10 mouse cellular contexts compared by ENCODE assay signal in genomic region chr5:125488116-125488455, GRCm38 (mm10). TPM values are rescaled to one million over a fixed set of nuclear protein-coding genes. Genes with fewer than 3 reads are reported as not detected.
DNase-seq lines count a peak whose midpoint lies in the region; ATAC-seq lines count a peak whose summit lies in the region.
"Had no signal": no experiment of that assay in that cellular context is flagged by ENCODE, and none has a peak within 500 bp of the region (broad histone marks: within the 10 kb centered on the region; RNA-seq: fewer than 3 reads in every experiment).

No protein-coding gene starts in this region.

- H3K4me3 ChIP-seq in midbrain, embryonic 10.5 days, result no peak overlapping the region
- H3K4me3 ChIP-seq in midbrain, embryonic 15.5 days, result no peak overlapping the region
- H3K4me3 ChIP-seq in hindbrain, embryonic 14.5 days (replicated peaks; ENCODE audit: low read length), result no peak overlapping the region
- no peak overlapping the region for H3K4me3 ChIP-seq in neural tube, embryonic 14.5 days (ENCODE audit: low read depth, low read length)
- no peak overlapping the region for H3K4me3 ChIP-seq in heart, embryonic 12.5 days
- H3K4me3 ChIP-seq: liver, embryonic 13.5 days had no signal

- H3K4me1 ChIP-seq in midbrain, embryonic 10.5 days, result peaks cover 19% of the 10 kb centered on the region
- H3K4me1 ChIP-seq in midbrain, embryonic 15.5 days, result peaks cover 4% of the 10 kb centered on the region; the same call in 1 of the 2 replicates
- peaks cover 8% of the 10 kb centered on the region; the same call in 1 of the 2 replicates for H3K4me1 ChIP-seq in hindbrain, embryonic 14.5 days (replicated peaks; ENCODE audit: control insufficient read depth, insufficient read depth, low read length)
- peaks cover 6% of the 10 kb centered on the region; the same call in 1 of the 2 replicates for H3K4me1 ChIP-seq in neural tube, embryonic 14.5 days (ENCODE audit: control insufficient read depth, insufficient read depth, low read length)
- peaks cover 5% of the 10 kb centered on the region; the same call in 1 of the 2 replicates for H3K4me1 ChIP-seq in heart, embryonic 12.5 days (replicated peaks)

- H3K9ac ChIP-seq in midbrain, embryonic 15.5 days, result no peak overlapping the region
- no peak overlapping the region for H3K9ac ChIP-seq in hindbrain, embryonic 14.5 days
- no peak overlapping the region for H3K9ac ChIP-seq in neural tube, embryonic 14.5 days (replicated peaks; ENCODE audit: low read depth, low read length)
- no peak overlapping the region for H3K9ac ChIP-seq in heart, embryonic 12.5 days
- H3K9ac ChIP-seq: liver, embryonic 13.5 days had no signal

- peaks cover 81% of the 10 kb centered on the region for H3K36me3 ChIP-seq in midbrain, embryonic 10.5 days
- peaks cover 19% of the 10 kb centered on the region for H3K36me3 ChIP-seq in midbrain, embryonic 15.5 days (replicated peaks)
- H3K36me3 ChIP-seq in hindbrain, embryonic 14.5 days (replicated peaks; ENCODE audit: control insufficient read depth, insufficient read depth), result peaks cover 57% of the 10 kb centered on the region
- H3K36me3 ChIP-seq in neural tube, embryonic 14.5 days (ENCODE audit: control insufficient read depth, insufficient read depth, low read length), result peaks cover 19% of the 10 kb centered on the region
- peaks cover 46% of the 10 kb centered on the region for H3K36me3 ChIP-seq in heart, embryonic 12.5 days

- 75% methylated on average over 4 of the region's 4 CpGs for WGBS in midbrain, embryonic 10.5 days
- WGBS in midbrain, embryonic 15.5 days, result 61% methylated on average over 4 of the region's 4 CpGs
- 53% methylated on average over 4 of the region's 4 CpGs for WGBS in hindbrain, embryonic 14.5 days
- 75% methylated on average over 4 of the region's 4 CpGs for WGBS in neural tube, embryonic 14.5 days
- WGBS in heart, embryonic 12.5 days, result 65% methylated on average over 4 of the region's 4 CpGs

- H3K27me3 ChIP-seq in midbrain, embryonic 10.5 days (ENCODE audit: low read depth, poor library complexity, severe bottlenecking), result no peaks in the 10 kb centered on the region
- H3K27me3 ChIP-seq in midbrain, embryonic 15.5 days (replicated peaks), result no peaks in the 10 kb centered on the region
- H3K27me3 ChIP-seq in hindbrain, embryonic 14.5 days (ENCODE audit: control insufficient read depth, insufficient read depth, low read length), result no peaks in the 10 kb centered on the region
- no peaks in the 10 kb centered on the region for H3K27me3 ChIP-seq in neural tube, embryonic 14.5 days (ENCODE audit: control insufficient read depth, insufficient read depth, low read length)
- H3K27me3 ChIP-seq in heart, embryonic 12.5 days (replicated peaks), result no peaks in the 10 kb centered on the region
- H3K27me3 ChIP-seq: liver, embryonic 13.5 days had no signal

- DNase-seq in cerebellum, postnatal 10 days, result peak; percentile 70 to 74
- no peak for DNase-seq in cerebellum, adult 11-12 months
- peak; percentile 26 for DNase-seq in midbrain, embryonic 10.5 days (ENCODE audit: low spot score)
- no peak for DNase-seq in hindbrain, embryonic 14.5 days (ENCODE audit: low spot score)
- no peak for DNase-seq in frontal cortex, adult 2 months (ENCODE audit: extremely low spot score in 1 of 2, low spot score in 1 of 2)
- DNase-seq: gastrocnemius, postnatal 25 days; liver, embryonic 13.5 days had no signal

- no peaks in the 10 kb centered on the region for H3K9me3 ChIP-seq in midbrain, embryonic 10.5 days (replicated peaks)
- H3K9me3 ChIP-seq in midbrain, embryonic 15.5 days, result no peaks in the 10 kb centered on the region
- no peaks in the 10 kb centered on the region for H3K9me3 ChIP-seq in hindbrain, embryonic 14.5 days (ENCODE audit: control insufficient read depth, low read length)
- H3K9me3 ChIP-seq in neural tube, embryonic 14.5 days (ENCODE audit: control insufficient read depth, low read length), result no peaks in the 10 kb centered on the region
- H3K9me3 ChIP-seq in heart, embryonic 12.5 days (replicated peaks), result no peaks in the 10 kb centered on the region
- H3K9me3 ChIP-seq: liver, embryonic 13.5 days had no signal

- no peak for ATAC-seq in midbrain, embryonic 15.5 days (replicated peaks)
- ATAC-seq in hindbrain, embryonic 14.5 days (ENCODE audit: low FRiP score), result no peak
- ATAC-seq in neural tube, embryonic 14.5 days (ENCODE audit: low read depth), result no peak
- no peak for ATAC-seq in heart, embryonic 12.5 days (ENCODE audit: insufficient number of reproducible peaks, low FRiP score)

- peak overlapping the region; percentile 74 for H3K27ac ChIP-seq in midbrain, embryonic 10.5 days (replicated peaks)
- no peak overlapping the region for H3K27ac ChIP-seq in midbrain, embryonic 15.5 days
- H3K27ac ChIP-seq in hindbrain, embryonic 14.5 days, result peak overlapping the region; percentile 62
- 0 out of 2 replicates have a peak overlapping the region, but pooled peaks have one; percentile 34 for H3K27ac ChIP-seq in neural tube, embryonic 14.5 days (ENCODE audit: low read depth, low read length)
- H3K27ac ChIP-seq in heart, embryonic 12.5 days (ENCODE audit: poor library complexity, severe bottlenecking), result no peak overlapping the region
- H3K27ac ChIP-seq: liver, embryonic 13.5 days had no signal

- H3K4me2 ChIP-seq in midbrain, embryonic 15.5 days, result no peak overlapping the region
- no peak overlapping the region for H3K4me2 ChIP-seq in hindbrain, embryonic 14.5 days (replicated peaks)
- no peak overlapping the region for H3K4me2 ChIP-seq in neural tube, embryonic 14.5 days (ENCODE audit: low read depth, low read length)
- no peak overlapping the region for H3K4me2 ChIP-seq in heart, embryonic 12.5 days
- H3K4me2 ChIP-seq: liver, embryonic 13.5 days had no signal

RNA-seq across cellular contexts. Expression of gene Aacs, which starts 12.5 kb away (rescaled TPM):
- 63.9 and 71.5 TPM in 2 replicates for polyA plus RNA-seq in midbrain, embryonic 10.5 days (2016; fragmentation: Nextera tagmentation; extraction: Ambion mirVana)
- polyA plus RNA-seq in midbrain, embryonic 15.5 days (2015; fragmentation: Nextera tagmentation; extraction: Ambion mirVana), result 95.9 and 96.0 TPM in 2 replicates
- polyA plus RNA-seq in hindbrain, embryonic 14.5 days (2014; fragmentation: Nextera tagmentation; extraction: Ambion mirVana), result 75.5 and 98.4 TPM in 2 replicates
- polyA plus RNA-seq in neural tube, embryonic 14.5 days (2014; fragmentation: Nextera tagmentation; extraction: Ambion mirVana), result 78.9 and 79.8 TPM in 2 replicates
- polyA plus RNA-seq in heart, embryonic 12.5 days (2016; fragmentation: Nextera tagmentation; extraction: Ambion mirVana), result 16.1 and 17.2 TPM in 2 replicates
- polyA plus RNA-seq in frontal cortex, adult 2 months (2012; rRNA removed), result 40.3 and 43.4 TPM in 2 replicates

RNA-seq across cellular contexts. Expression of gene Tmem132b, which starts 43.5 kb away (rescaled TPM):
- 0.20 and 0.29 TPM in 2 replicates for polyA plus RNA-seq in midbrain, embryonic 10.5 days (2016; fragmentation: Nextera tagmentation; extraction: Ambion mirVana)
- 6.8 and 8.1 TPM in 2 replicates for polyA plus RNA-seq in midbrain, embryonic 15.5 days (2015; fragmentation: Nextera tagmentation; extraction: Ambion mirVana)
- 6.3 and 7.9 TPM in 2 replicates for polyA plus RNA-seq in hindbrain, embryonic 14.5 days (2014; fragmentation: Nextera tagmentation; extraction: Ambion mirVana)
- polyA plus RNA-seq in neural tube, embryonic 14.5 days (2014; fragmentation: Nextera tagmentation; extraction: Ambion mirVana), result 5.5 and 6.2 TPM in 2 replicates
- not detected in 2 replicates for polyA plus RNA-seq in heart, embryonic 12.5 days (2016; fragmentation: Nextera tagmentation; extraction: Ambion mirVana)
- polyA plus RNA-seq in frontal cortex, adult 2 months (2012; rRNA removed), result 22.7 and 26.8 TPM in 2 replicates

RNA-seq across cellular contexts. Expression of gene Bri3bp, which starts 46.7 kb away (rescaled TPM):
- polyA plus RNA-seq in midbrain, embryonic 10.5 days (2016; fragmentation: Nextera tagmentation; extraction: Ambion mirVana), result 49.2 and 54.7 TPM in 2 replicates
- polyA plus RNA-seq in midbrain, embryonic 15.5 days (2015; fragmentation: Nextera tagmentation; extraction: Ambion mirVana), result 36.4 and 37.9 TPM in 2 replicates
- 34.3 and 36.7 TPM in 2 replicates for polyA plus RNA-seq in hindbrain, embryonic 14.5 days (2014; fragmentation: Nextera tagmentation; extraction: Ambion mirVana)
- 34.5 and 40.5 TPM in 2 replicates for polyA plus RNA-seq in neural tube, embryonic 14.5 days (2014; fragmentation: Nextera tagmentation; extraction: Ambion mirVana)
- polyA plus RNA-seq in heart, embryonic 12.5 days (2016; fragmentation: Nextera tagmentation; extraction: Ambion mirVana), result 41.8 and 49.3 TPM in 2 replicates
- polyA plus RNA-seq in frontal cortex, adult 2 months (2012; rRNA removed), result 31.6 and 34.1 TPM in 2 replicates

RNA-seq across cellular contexts. Expression of gene Dhx37, which starts 54.2 kb away (rescaled TPM):
- polyA plus RNA-seq in midbrain, embryonic 10.5 days (2016; fragmentation: Nextera tagmentation; extraction: Ambion mirVana), result 17.4 and 21.2 TPM in 2 replicates
- polyA plus RNA-seq in midbrain, embryonic 15.5 days (2015; fragmentation: Nextera tagmentation; extraction: Ambion mirVana), result 14.2 and 14.8 TPM in 2 replicates
- 6.8 and 10.2 TPM in 2 replicates for polyA plus RNA-seq in hindbrain, embryonic 14.5 days (2014; fragmentation: Nextera tagmentation; extraction: Ambion mirVana)
- 8.5 and 8.6 TPM in 2 replicates for polyA plus RNA-seq in neural tube, embryonic 14.5 days (2014; fragmentation: Nextera tagmentation; extraction: Ambion mirVana)
- polyA plus RNA-seq in heart, embryonic 12.5 days (2016; fragmentation: Nextera tagmentation; extraction: Ambion mirVana), result 11.0 and 11.4 TPM in 2 replicates
- polyA plus RNA-seq in frontal cortex, adult 2 months (2012; rRNA removed), result 12.4 and 17.2 TPM in 2 replicates

Comparison
In these comparisons a context has a peak if more than half of its experiments do, and no peak if none do; other contexts are left out.
1. DNase-seq: peak in cerebellum, postnatal 10 days (2 of 2) and midbrain, embryonic 10.5 days (single experiment); none in cerebellum, adult 11-12 months (single experiment), hindbrain, embryonic 14.5 days (single experiment) and frontal cortex, adult 2 months (0 of 2).
2. H3K27ac ChIP-seq: peak in midbrain, embryonic 10.5 days (single experiment), hindbrain, embryonic 14.5 days (single experiment) and neural tube, embryonic 14.5 days (single experiment); none in midbrain, embryonic 15.5 days (single experiment) and heart, embryonic 12.5 days (single experiment).